25 mouse cellular contexts compared by ENCODE assay signal in genomic region chr9:77499084-77499483, GRCm38 (mm10).
"Had no signal": no experiment of that assay in that cellular context is flagged by ENCODE, and none has a peak within 500 bp of the region (broad histone marks: within the 10 kb centered on the region; RNA-seq: fewer than 3 reads in every experiment).

No protein-coding gene starts in this region.

- H3K36me3 ChIP-seq: heart, embryonic 10.5 days; heart, embryonic 12.5 days; hindbrain, embryonic 13.5 days; hindbrain, embryonic 15.5 days; kidney, embryonic 15.5 days; limb, embryonic 13.5 days; limb, embryonic 15.5 days; liver, embryonic 12.5 days had no signal

- H3K9ac ChIP-seq: heart, embryonic 12.5 days; hindbrain, embryonic 13.5 days; hindbrain, embryonic 15.5 days; kidney, embryonic 15.5 days; limb, embryonic 13.5 days; limb, embryonic 15.5 days; liver, embryonic 12.5 days; liver, embryonic 14.5 days had no signal

- H3K9me3 ChIP-seq: heart, embryonic 10.5 days; heart, embryonic 12.5 days; hindbrain, embryonic 13.5 days; hindbrain, embryonic 15.5 days; kidney, embryonic 15.5 days; limb, embryonic 13.5 days; limb, embryonic 15.5 days; liver, embryonic 12.5 days had no signal

- ATAC-seq: hindbrain, postnatal 0 days; intestine, embryonic 16.5 days; liver, embryonic 12.5 days had no signal

- H3K27me3 ChIP-seq: heart, embryonic 12.5 days; kidney, embryonic 15.5 days; limb, embryonic 13.5 days; limb, embryonic 15.5 days; liver, embryonic 12.5 days had no signal

- DNase-seq: gastrocnemius, postnatal 14 days; gastrocnemius, postnatal 36 days; heart, adult 18-20 months; heart, postnatal 10 days; heart, postnatal 36 days; kidney, adult 11 months; kidney, adult 2 months; kidney, adult 9 months; kidney, postnatal 14 days; kidney, postnatal 36 days; layer of hippocampus, adult 9-11 months; layer of hippocampus, postnatal 36 days; left cerebral cortex, postnatal 4 days had no signal

- H3K4me3 ChIP-seq: heart, embryonic 10.5 days; heart, embryonic 12.5 days; hindbrain, embryonic 13.5 days; hindbrain, embryonic 15.5 days; kidney, embryonic 15.5 days; limb, embryonic 13.5 days; limb, embryonic 15.5 days; liver, embryonic 12.5 days had no signal

- H3K4me2 ChIP-seq: heart, embryonic 12.5 days; hindbrain, embryonic 13.5 days; hindbrain, embryonic 15.5 days; kidney, embryonic 15.5 days; limb, embryonic 13.5 days; limb, embryonic 15.5 days; liver, embryonic 12.5 days had no signal

- H3K27ac ChIP-seq: heart, embryonic 10.5 days; hindbrain, embryonic 13.5 days; hindbrain, embryonic 15.5 days; hindbrain, postnatal 0 days; kidney, embryonic 15.5 days; kidney, postnatal 0 days; limb, embryonic 13.5 days; limb, embryonic 15.5 days; liver, embryonic 12.5 days; liver, embryonic 14.5 days had no signal
